Mouse (Mus musculus): ENCODE data around the gene Ctbp2. TPM values are rescaled to one million over a fixed set of nuclear protein-coding genes. Genes with fewer than 3 reads are reported as not detected.

Gene Ctbp2
- polyA plus RNA-seq, 1 experiment = 43.2 TPM

- Histone ChIP-seq H3K4me3 (ENCODE audit: insufficient read depth, poor library complexity, severe bottlenecking) (no peak overlapping the region), H3K36me3 (ENCODE audit: control insufficient read depth, insufficient read depth) (peaks cover 10% of the 10 kb centered on the region), H3K79me3 (ENCODE audit: low read depth) (peaks cover 41% of the 10 kb centered on the region), H3ac (ENCODE audit: control insufficient read depth, insufficient read length, low read depth) (no peak overlapping the region), H3K79me2 (ENCODE audit: control insufficient read depth, insufficient read depth) (peaks cover 88% of the 10 kb centered on the region), H3K27me3 (ENCODE audit: control insufficient read depth, insufficient read depth, insufficient read length) (no peaks in the 10 kb centered on the region)
- TF ChIP-seq MAX (IDR thresholded peaks at IDR 0.05) (no peak), CTCF (IDR thresholded peaks at IDR 0.05; ENCODE audit: control insufficient read depth, insufficient read depth, insufficient read length) (no peak), MYOG (IDR thresholded peaks at IDR 0.05; ENCODE audit: control insufficient read depth, extremely low read depth, insufficient read length) (no peak), CEBPB (IDR thresholded peaks at IDR 0.05; ENCODE audit: low read depth) (no peak), MYOD1 (IDR thresholded peaks at IDR 0.05; ENCODE audit: control insufficient read depth, insufficient read length, low read depth) (no peak), USF1 (IDR thresholded peaks at IDR 0.05; ENCODE audit: low read depth) (no peak)
Observed at GRCm38 (mm10) chr7:133059150-133059509, 65.0 kb downstream of the Ctbp2 start.

- Histone ChIP-seq H3ac (ENCODE audit: control insufficient read depth, insufficient read length, low read depth) (no peak overlapping the region), H3K4me3 (ENCODE audit: insufficient read depth, poor library complexity, severe bottlenecking) (no peak overlapping the region), H3K79me2 (ENCODE audit: control insufficient read depth, insufficient read depth) (peaks cover 88% of the 10 kb centered on the region), H3K36me3 (ENCODE audit: control insufficient read depth, insufficient read depth) (peaks cover 13% of the 10 kb centered on the region), H3K27me3 (ENCODE audit: control insufficient read depth, insufficient read depth, insufficient read length) (no peaks in the 10 kb centered on the region), H3K79me3 (ENCODE audit: low read depth) (peaks cover 38% of the 10 kb centered on the region)
- TF ChIP-seq CEBPB (IDR thresholded peaks at IDR 0.05; ENCODE audit: low read depth) (no peak), MAX (IDR thresholded peaks at IDR 0.05) (no peak), MYOG (IDR thresholded peaks at IDR 0.05; ENCODE audit: control insufficient read depth, extremely low read depth, insufficient read length) (no peak), USF1 (IDR thresholded peaks at IDR 0.05; ENCODE audit: low read depth) (no peak), MYOD1 (IDR thresholded peaks at IDR 0.05; ENCODE audit: control insufficient read depth, insufficient read length, low read depth) (no peak), FOSL1 (IDR thresholded peaks at IDR 0.05; ENCODE audit: insufficient read depth, low read length, poor library complexity, severe bottlenecking) (no peak), CTCF (IDR thresholded peaks at IDR 0.05; ENCODE audit: control insufficient read depth, insufficient read depth, insufficient read length) (no peak)
Observed at GRCm38 (mm10) chr7:133058496-133059149, 65.5 kb downstream of the Ctbp2 start.

- no peak for TF ChIP-seq MYOG (IDR thresholded peaks at IDR 0.05; ENCODE audit: control insufficient read depth, extremely low read depth, insufficient read length)
- no peak for TF ChIP-seq CTCF (IDR thresholded peaks at IDR 0.05; ENCODE audit: control insufficient read depth, insufficient read depth, insufficient read length)
- no peak for TF ChIP-seq USF1 (IDR thresholded peaks at IDR 0.05; ENCODE audit: low read depth)
- TF ChIP-seq MYOD1 (IDR thresholded peaks at IDR 0.05; ENCODE audit: control insufficient read depth, insufficient read length, low read depth) = no peak
- no peak for TF ChIP-seq MAX (IDR thresholded peaks at IDR 0.05)
- TF ChIP-seq CEBPB (IDR thresholded peaks at IDR 0.05; ENCODE audit: low read depth) = no peak
- TF ChIP-seq FOSL1 (IDR thresholded peaks at IDR 0.05; ENCODE audit: insufficient read depth, low read length, poor library complexity, severe bottlenecking) = no peak
- Histone ChIP-seq H3K79me3 (ENCODE audit: low read depth) (peaks cover 39% of the 10 kb centered on the region), H3ac (ENCODE audit: control insufficient read depth, insufficient read length, low read depth) (no peak overlapping the region), H3K27me3 (ENCODE audit: control insufficient read depth, insufficient read depth, insufficient read length) (no peaks in the 10 kb centered on the region), H3K4me3 (ENCODE audit: insufficient read depth, poor library complexity, severe bottlenecking) (no peak overlapping the region), H3K36me3 (ENCODE audit: control insufficient read depth, insufficient read depth) (peaks cover 18% of the 10 kb centered on the region), H3K79me2 (ENCODE audit: control insufficient read depth, insufficient read depth) (peaks cover 87% of the 10 kb centered on the region)
Observed at GRCm38 (mm10) chr7:133056924-133057323, 67.2 kb downstream of the Ctbp2 start.

- no peak overlapping the region for H3K4me3 ChIP-seq (ENCODE audit: insufficient read depth, poor library complexity, severe bottlenecking)
- peaks cover 85% of the 10 kb centered on the region for H3K79me2 ChIP-seq (ENCODE audit: control insufficient read depth, insufficient read depth)
- peaks cover 43% of the 10 kb centered on the region for H3K79me3 ChIP-seq (ENCODE audit: low read depth)
- no peak overlapping the region for H3ac ChIP-seq (ENCODE audit: control insufficient read depth, insufficient read length, low read depth)
- TF ChIP-seq FOSL1 (IDR thresholded peaks at IDR 0.05; ENCODE audit: insufficient read depth, low read length, poor library complexity, severe bottlenecking) (no peak), USF1 (IDR thresholded peaks at IDR 0.05; ENCODE audit: low read depth) (no peak), MYOD1 (IDR thresholded peaks at IDR 0.05; ENCODE audit: control insufficient read depth, insufficient read length, low read depth) (no peak), CEBPB (IDR thresholded peaks at IDR 0.05; ENCODE audit: low read depth) (no peak), MAX (IDR thresholded peaks at IDR 0.05) (no peak), MYOG (IDR thresholded peaks at IDR 0.05; ENCODE audit: control insufficient read depth, extremely low read depth, insufficient read length) (no peak), CTCF (IDR thresholded peaks at IDR 0.05; ENCODE audit: control insufficient read depth, insufficient read depth, insufficient read length) (no peak)
- no peaks in the 10 kb centered on the region for H3K27me3 ChIP-seq (ENCODE audit: control insufficient read depth, insufficient read depth, insufficient read length)
- H3K36me3 ChIP-seq (ENCODE audit: control insufficient read depth, insufficient read depth) = peaks cover 18% of the 10 kb centered on the region
Observed at GRCm38 (mm10) chr7:133054486-133054885, 69.7 kb downstream of the Ctbp2 start.

- Histone ChIP-seq H3K36me3 (ENCODE audit: control insufficient read depth, insufficient read depth) (peaks cover 18% of the 10 kb centered on the region), H3K4me3 (ENCODE audit: insufficient read depth, poor library complexity, severe bottlenecking) (no peak overlapping the region), H3K79me3 (ENCODE audit: low read depth) (peaks cover 41% of the 10 kb centered on the region), H3K27me3 (ENCODE audit: control insufficient read depth, insufficient read depth, insufficient read length) (no peaks in the 10 kb centered on the region), H3ac (ENCODE audit: control insufficient read depth, insufficient read length, low read depth) (no peak overlapping the region), H3K79me2 (ENCODE audit: control insufficient read depth, insufficient read depth) (peaks cover 85% of the 10 kb centered on the region)
- TF ChIP-seq MAX (IDR thresholded peaks at IDR 0.05) (no peak), MYOD1 (IDR thresholded peaks at IDR 0.05; ENCODE audit: control insufficient read depth, insufficient read length, low read depth) (no peak), FOSL1 (IDR thresholded peaks at IDR 0.05; ENCODE audit: insufficient read depth, low read length, poor library complexity, severe bottlenecking) (no peak)
Observed at GRCm38 (mm10) chr7:133053757-133054156, 70.4 kb downstream of the Ctbp2 start.

GRCm38 (mm10) chr7:133052819-133053218 lies 71.3 kb downstream of the Ctbp2 start:
- Histone ChIP-seq H3K79me3 (ENCODE audit: low read depth) (peaks cover 38% of the 10 kb centered on the region), H3K27me3 (ENCODE audit: control insufficient read depth, insufficient read depth, insufficient read length) (no peaks in the 10 kb centered on the region), H3ac (ENCODE audit: control insufficient read depth, insufficient read length, low read depth) (no peak overlapping the region), H3K4me3 (ENCODE audit: insufficient read depth, poor library complexity, severe bottlenecking) (no peak overlapping the region), H3K79me2 (ENCODE audit: control insufficient read depth, insufficient read depth) (peaks cover 91% of the 10 kb centered on the region), H3K36me3 (ENCODE audit: control insufficient read depth, insufficient read depth) (peaks cover 18% of the 10 kb centered on the region)
- no peak for TF ChIP-seq CTCF (IDR thresholded peaks at IDR 0.05; ENCODE audit: control insufficient read depth, insufficient read depth, insufficient read length)
- TF ChIP-seq USF1 (IDR thresholded peaks at IDR 0.05; ENCODE audit: low read depth) = no peak
- TF ChIP-seq MYOD1 (IDR thresholded peaks at IDR 0.05; ENCODE audit: control insufficient read depth, insufficient read length, low read depth) = no peak
- TF ChIP-seq CEBPB (IDR thresholded peaks at IDR 0.05; ENCODE audit: low read depth) = no peak
- TF ChIP-seq FOSL1 (IDR thresholded peaks at IDR 0.05; ENCODE audit: insufficient read depth, low read length, poor library complexity, severe bottlenecking) = no peak
- TF ChIP-seq MAX (IDR thresholded peaks at IDR 0.05) = no peak
- TF ChIP-seq MYOG (IDR thresholded peaks at IDR 0.05; ENCODE audit: control insufficient read depth, extremely low read depth, insufficient read length) = no peak
